Mouse (Mus musculus) thymus, adult 2 months (tissue): Measurements from ENCODE around the gene Gm28710.

ENCODE experiments used
- CTCF ChIP-seq: fragments of 200-500 bp; IDR thresholded peaks from 2 replicates; pipeline ENCODE4 v1.5.1; 2012; ENCODE audit warnings: mild to moderate bottlenecking, control low read depth, low read length, moderate library complexity, borderline replicate concordance; ENCODE audit not compliant: control insufficient read depth, poor library complexity, insufficient read depth; ENCODE audit errors: extremely low read depth
- POLR2A ChIP-seq: fragments of 200-500 bp; IDR thresholded peaks from 2 replicates; pipeline ENCODE4 v1.6.1; 2012; ENCODE audit warnings: mild to moderate bottlenecking, low read length, control low read depth, moderate library complexity; ENCODE audit not compliant: control insufficient read depth, poor library complexity, insufficient read depth; ENCODE audit errors: extremely low read depth

GRCm38 (mm10) chr5:16802726-16803125, 11.1 kb downstream of the Gm28710 start:
- TF ChIP-seq POLR2A: no peak
- TF ChIP-seq CTCF: no peak
